Mouse (Mus musculus) intestine, embryonic 16.5 days (tissue): ENCODE results near the gene Hnrnpk. TPM values are rescaled to one million over a fixed set of nuclear protein-coding genes. Genes with fewer than 3 reads are reported as not detected.

Experiments used
- ATAC-seq: fragments of 200-750 bp; cut with Nextera tagmentation; 2 replicates; pipeline ENCODE4 v1.8.0; 2017; ENCODE audit warnings: moderate TSS enrichment, moderate library complexity
- H3K27ac ChIP-seq: fragments of 300-500 bp; sonication (generic); 2 replicates; pipeline ENCODE4 v1.5.1; 2014; ENCODE audit warnings: mild to moderate bottlenecking, low read length
- H3K27me3 ChIP-seq: fragments of 300-500 bp; sonication (generic); replicated peaks from 2 replicates; pipeline ENCODE4 v1.6.1; 2014; ENCODE audit warnings: low read length, control low read depth, mixed read lengths; ENCODE audit not compliant: control insufficient read depth, insufficient read depth
- H3K36me3 ChIP-seq: fragments of 300-500 bp; sonication (generic); 2 replicates; pipeline ENCODE4 v1.6.1; 2014; ENCODE audit warnings: low read length, control low read depth; ENCODE audit not compliant: control insufficient read depth, insufficient read depth
- H3K4me1 ChIP-seq: fragments of 300-500 bp; sonication (generic); 2 replicates; pipeline ENCODE4 v1.6.1; 2014; ENCODE audit warnings: low read length, control low read depth, mixed read lengths; ENCODE audit not compliant: control insufficient read depth, insufficient read depth
- H3K4me2 ChIP-seq: fragments of 300-500 bp; sonication (generic); 2 replicates; pipeline ENCODE4 v1.6.1; 2014; ENCODE audit warnings: low read depth, low read length, control low read depth
- H3K4me3 ChIP-seq: fragments of 300-500 bp; sonication (generic); 2 replicates; pipeline ENCODE4 v1.5.1; 2014; ENCODE audit warnings: mild to moderate bottlenecking, low read length
- H3K9ac ChIP-seq: fragments of 300-500 bp; sonication (generic); 2 replicates; pipeline ENCODE4 v1.6.1; 2014; ENCODE audit warnings: low read depth, low read length
- H3K9me3 ChIP-seq: fragments of 300-500 bp; sonication (generic); 2 replicates; pipeline ENCODE4 v1.6.1; 2016; ENCODE audit warnings: low read length, control low read depth; ENCODE audit not compliant: control insufficient read depth
- WGBS: fragments of 180-500 bp; shearing (Covaris S2); extraction: QIAGEN DNeasy Blood & Tissue Kit; methylation state at CpG from one replicate; pipeline ENCODE4 v1.1.7; 2014; 5-methylcytosine and 5-hydroxymethylcytosine counted together
- microRNA counts: library from miRNA; unstranded; fragments of <30 nt; microRNA quantifications from one replicate; lab custom pipeline; 2016
- microRNA-seq: library from miRNA; unstranded; fragments of <30 nt; microRNA quantifications from one replicate; pipeline ENCODE4, GENCODE M21; 2016
- polyA plus RNA-seq: library from polyadenylated mRNA; unstranded; fragments of >200 nt; fragmentation: Nextera tagmentation; extraction: Ambion mirVana; gene quantifications from 2 replicates; pipeline ENCODE4 v1.2.1, GENCODE M21; 2015

The Hnrnpk gene
- polyA plus RNA-seq, 1 experiment from 2014 or later: 1,211 TPM

GRCm38 (mm10) chr13:58352996-58353395 is 50.1 kb downstream of the Hnrnpk start:
- Histone ChIP-seq H3K27me3 (no peaks in the 10 kb centered on the region), H3K36me3 (no peaks in the 10 kb centered on the region), H3K4me3 (no peak overlapping the region), H3K4me1 (no peaks in the 10 kb centered on the region), H3K9me3 (no peaks in the 10 kb centered on the region), H3K9ac (no peak overlapping the region), H3K4me2 (no peak overlapping the region), H3K27ac (no peak overlapping the region)
- ATAC-seq: no peak

GRCm38 (mm10) chr13:58350606-58351005 is 52.5 kb downstream of the Hnrnpk start:
- no peak for ATAC-seq
- no peak overlapping the region for H3K27ac ChIP-seq
- H3K36me3 ChIP-seq: no peaks in the 10 kb centered on the region
- H3K9ac ChIP-seq: no peak overlapping the region
- no peak overlapping the region for H3K4me2 ChIP-seq
- 46% methylated on average over 4 of the region's 4 CpGs for WGBS
- no peaks in the 10 kb centered on the region for H3K4me1 ChIP-seq
- H3K4me3 ChIP-seq: no peak overlapping the region
- no peaks in the 10 kb centered on the region for H3K9me3 ChIP-seq
- H3K27me3 ChIP-seq: no peaks in the 10 kb centered on the region

- Histone ChIP-seq H3K9ac (no peak overlapping the region), H3K9me3 (no peaks in the 10 kb centered on the region), H3K27me3 (no peaks in the 10 kb centered on the region), H3K4me2 (no peak overlapping the region), H3K4me3 (no peak overlapping the region), H3K27ac (no peak overlapping the region), H3K4me1 (no peaks in the 10 kb centered on the region), H3K36me3 (no peaks in the 10 kb centered on the region)
- no peak for ATAC-seq
- 85% methylated on average over 9 of the region's 9 CpGs for WGBS
Observed at GRCm38 (mm10) chr13:58344505-58344904, 58.6 kb downstream of the Hnrnpk start.

MicroRNAs within 50 kb of the gene (microRNA counts, 519-probe panel; counts per million panel counts)
- 2,945 counts per million, percentile 74 among the panel's probes with 10 or more counts for microRNA mmu-miR-7a (lab: Ali Mortazavi, UCI)

Small RNA genes lying within 50 kb of the gene (microRNA-seq; reads per million reads assigned to microRNA genes)
- 254 reads per million, percentile 60 among the genes with 10 or more reads in this experiment for gene Mir7-1

Other genes with a start within 250 kb of the Hnrnpk start
- gene Idnk, start 245.7 kb downstream of the Hnrnpk start, polyA plus RNA-seq: 53.8 and 54.1 TPM in 2 replicates
- gene Ubqln1, start 187.7 kb downstream of the Hnrnpk start, polyA plus RNA-seq: 80.2 and 83.9 TPM in 2 replicates
- gene Gkap1, start 127.6 kb downstream of the Hnrnpk start, polyA plus RNA-seq: 10.0 and 10.9 TPM in 2 replicates
- gene Kif27, start 44.2 kb downstream of the Hnrnpk start, polyA plus RNA-seq: 0.32 and 0.66 TPM in 2 replicates
- 48.7 and 55.7 TPM in 2 replicates for gene 2210016F16Rik, start 18.1 kb downstream of the Hnrnpk start, polyA plus RNA-seq
- gene Rmi1, start 1.1 kb downstream of the Hnrnpk start, polyA plus RNA-seq: 20.2 and 20.8 TPM in 2 replicates
- 0.32 and 0.43 TPM in 2 replicates for gene Slc28a3, start 207.5 kb upstream of the Hnrnpk start, polyA plus RNA-seq